Mouse (Mus musculus): Measurements from ENCODE around the gene Zfhx3. TPM values are rescaled to one million over a fixed set of nuclear protein-coding genes. Genes with fewer than 3 reads are reported as not detected.

The Zfhx3 gene
- polyA plus RNA-seq, 1 experiment from 2014 or later = 1.2 TPM

- no peak for ATAC-seq (ENCODE audit: low read depth)
Observed at GRCm38 (mm10) chr8:108309525-108310246, 367.2 kb downstream of the Zfhx3 start.

DNA sequence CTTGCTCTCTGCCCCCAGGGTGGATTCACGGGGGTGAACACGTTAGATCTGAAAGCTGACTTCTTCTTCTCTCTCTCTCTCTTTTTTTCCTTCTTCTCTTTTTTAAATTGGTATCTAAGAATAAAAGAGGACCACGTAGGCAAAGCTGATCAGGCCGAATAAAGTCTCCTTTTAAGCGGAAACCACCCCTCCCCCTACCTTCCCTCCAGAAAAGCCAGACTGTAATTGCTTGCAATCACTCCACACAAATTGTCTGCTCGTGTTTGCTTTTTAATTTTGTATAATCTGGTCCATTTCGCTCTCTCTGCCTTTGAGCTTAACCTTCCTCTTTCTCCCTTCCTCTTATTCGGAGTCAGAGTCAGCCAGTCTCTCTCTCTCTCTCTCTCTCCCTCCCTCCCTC, 372.6 kb downstream of the Zfhx3 start:
- H3K9me3 ChIP-seq (replicated peaks; ENCODE audit: control insufficient read depth, low read length) = no peaks in the 10 kb centered on the region
- H3K27ac ChIP-seq (ENCODE audit: low read length) = no peak overlapping the region
- no peak for ATAC-seq (ENCODE audit: low read depth)
- H3K9ac ChIP-seq (ENCODE audit: low read depth, low read length) = no peak overlapping the region
- no peak overlapping the region for H3K4me3 ChIP-seq (ENCODE audit: low read depth, low read length)
- no peaks in the 10 kb centered on the region for H3K36me3 ChIP-seq (ENCODE audit: control insufficient read depth, insufficient read depth)
- WGBS (ENCODE audit: insufficient replicate concordance) = 31% methylated on average over 8 of the region's 8 CpGs
- H3K4me2 ChIP-seq (ENCODE audit: low read depth, low read length) = no peak overlapping the region
- no peaks in the 10 kb centered on the region for H3K27me3 ChIP-seq (ENCODE audit: control insufficient read depth, insufficient read depth, low read depth, low read length)
- H3K4me1 ChIP-seq (ENCODE audit: control insufficient read depth, low read depth, low read length) = no peaks in the 10 kb centered on the region

More at GRCm38 (mm10) chr8:108309525-108310246, 367.2 kb downstream of the Zfhx3 start:
- 67% methylated on average over 14 of the region's 14 CpGs for WGBS (ENCODE audit: insufficient replicate concordance)
- Histone ChIP-seq H3K4me1 (ENCODE audit: control insufficient read depth, low read depth, low read length) (no peaks in the 10 kb centered on the region), H3K4me2 (ENCODE audit: low read depth, low read length) (no peak overlapping the region), H3K27ac (ENCODE audit: low read length) (no peak overlapping the region), H3K27me3 (ENCODE audit: control insufficient read depth, insufficient read depth, low read depth, low read length) (no peaks in the 10 kb centered on the region), H3K4me3 (ENCODE audit: low read depth, low read length) (no peak overlapping the region), H3K9me3 (replicated peaks; ENCODE audit: control insufficient read depth, low read length) (no peaks in the 10 kb centered on the region), H3K36me3 (ENCODE audit: control insufficient read depth, insufficient read depth) (no peaks in the 10 kb centered on the region), H3K9ac (ENCODE audit: low read depth, low read length) (no peak overlapping the region)

DNA sequence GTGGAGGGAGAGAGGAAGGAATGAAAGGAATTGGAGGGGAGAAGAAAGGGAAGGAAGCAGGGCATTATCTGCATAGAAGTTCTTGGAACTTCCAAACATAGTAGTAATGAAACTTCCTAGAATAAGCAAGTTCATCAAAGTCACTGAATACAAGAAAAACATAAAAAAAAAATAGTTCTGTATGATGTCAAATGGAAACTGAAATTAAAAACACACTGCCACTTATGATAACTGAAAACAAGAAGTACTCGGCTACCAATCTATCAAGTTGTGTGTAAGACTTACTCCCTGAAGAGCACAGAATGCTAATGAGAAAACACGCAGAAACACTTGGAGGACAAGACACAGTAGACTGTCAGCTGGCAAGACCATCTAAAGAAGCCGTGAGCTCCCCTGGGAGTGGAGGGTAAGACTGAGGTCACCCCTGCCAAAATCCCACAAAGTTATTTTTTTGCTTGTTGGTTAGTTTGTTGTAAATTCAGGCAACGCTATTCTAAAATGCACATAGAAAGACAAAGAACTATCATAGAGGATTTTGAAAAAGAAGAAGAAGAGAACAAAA, 375.2 kb downstream of the Zfhx3 start:
- Histone ChIP-seq H3K4me3 (ENCODE audit: low read depth, low read length) (no peak overlapping the region), H3K9me3 (replicated peaks; ENCODE audit: control insufficient read depth, low read length) (no peaks in the 10 kb centered on the region), H3K4me2 (ENCODE audit: low read depth, low read length) (no peak overlapping the region), H3K27ac (ENCODE audit: low read length) (no peak overlapping the region), H3K27me3 (ENCODE audit: control insufficient read depth, insufficient read depth, low read depth, low read length) (no peaks in the 10 kb centered on the region), H3K4me1 (ENCODE audit: control insufficient read depth, low read depth, low read length) (no peaks in the 10 kb centered on the region), H3K36me3 (ENCODE audit: control insufficient read depth, insufficient read depth) (no peaks in the 10 kb centered on the region), H3K9ac (ENCODE audit: low read depth, low read length) (no peak overlapping the region)
- WGBS (ENCODE audit: insufficient replicate concordance) = 60% methylated on average over 4 of the region's 4 CpGs
- no peak for ATAC-seq (ENCODE audit: low read depth)

DNA sequence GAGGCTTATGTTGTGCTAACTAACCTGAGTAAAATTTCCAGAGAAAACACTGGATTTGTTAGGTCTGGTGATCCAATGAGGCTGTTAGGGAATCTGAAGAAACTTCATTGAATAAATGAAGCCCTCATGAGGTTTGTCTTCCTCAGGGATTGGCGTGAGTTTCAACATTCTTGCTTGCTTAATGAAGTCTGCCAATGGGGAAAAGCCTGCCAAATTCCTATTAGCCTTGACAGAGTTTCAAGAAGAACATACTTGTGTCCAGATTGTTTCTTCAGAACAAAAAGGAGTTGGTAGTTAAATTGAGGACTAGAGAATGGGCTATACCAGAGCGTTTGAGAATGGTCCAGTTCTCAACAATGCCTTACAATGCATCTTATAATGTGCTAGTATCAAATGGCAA, 385.3 kb downstream of the Zfhx3 start:
- no peaks in the 10 kb centered on the region for H3K9me3 ChIP-seq (replicated peaks; ENCODE audit: control insufficient read depth, low read length)
- H3K27me3 ChIP-seq (ENCODE audit: control insufficient read depth, insufficient read depth, low read depth, low read length) = no peaks in the 10 kb centered on the region
- no peak overlapping the region for H3K9ac ChIP-seq (ENCODE audit: low read depth, low read length)
- ATAC-seq (ENCODE audit: low read depth) = no peak
- H3K36me3 ChIP-seq (ENCODE audit: control insufficient read depth, insufficient read depth) = no peaks in the 10 kb centered on the region
- H3K4me3 ChIP-seq (ENCODE audit: low read depth, low read length) = no peak overlapping the region
- H3K27ac ChIP-seq (ENCODE audit: low read length) = no peak overlapping the region
- H3K4me1 ChIP-seq (ENCODE audit: control insufficient read depth, low read depth, low read length) = no peaks in the 10 kb centered on the region
- H3K4me2 ChIP-seq (ENCODE audit: low read depth, low read length) = no peak overlapping the region
- WGBS (ENCODE audit: insufficient replicate concordance) = 50% methylated on average over 2 of the region's 2 CpGs

GRCm38 (mm10) chr8:108348352-108348751, 405.9 kb downstream of the Zfhx3 start:
- Histone ChIP-seq H3K27ac (ENCODE audit: low read length) (no peak overlapping the region), H3K9ac (ENCODE audit: low read depth, low read length) (no peak overlapping the region), H3K36me3 (ENCODE audit: control insufficient read depth, insufficient read depth) (no peaks in the 10 kb centered on the region), H3K27me3 (ENCODE audit: control insufficient read depth, insufficient read depth, low read depth, low read length) (no peaks in the 10 kb centered on the region), H3K4me3 (ENCODE audit: low read depth, low read length) (no peak overlapping the region), H3K4me2 (ENCODE audit: low read depth, low read length) (no peak overlapping the region), H3K4me1 (ENCODE audit: control insufficient read depth, low read depth, low read length) (no peaks in the 10 kb centered on the region), H3K9me3 (replicated peaks; ENCODE audit: control insufficient read depth, low read length) (no peaks in the 10 kb centered on the region)
- 73% methylated on average over 14 of the region's 14 CpGs for WGBS (ENCODE audit: insufficient replicate concordance)
- no peak for ATAC-seq (ENCODE audit: low read depth)

DNA sequence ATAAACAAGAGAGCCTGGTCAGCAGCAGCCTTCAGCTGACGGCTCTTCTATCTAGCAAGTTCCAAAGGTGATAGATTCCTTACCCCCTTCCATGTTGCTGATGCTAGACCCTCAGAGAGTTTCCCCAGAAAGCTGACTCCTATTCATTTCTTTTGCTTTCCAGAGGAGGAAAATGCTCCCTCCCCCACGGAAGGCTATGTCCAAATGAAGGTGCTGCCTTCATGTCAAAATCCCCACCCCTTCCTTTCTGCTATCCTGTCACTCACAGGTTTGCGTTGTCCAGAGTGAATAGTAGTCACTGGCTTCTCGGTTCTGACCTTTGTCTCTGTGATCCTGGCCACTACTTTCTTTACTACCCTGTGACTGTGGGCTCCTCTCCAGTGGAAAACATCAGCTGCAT, 406.3 kb downstream of the Zfhx3 start:
- H3K27me3 ChIP-seq (ENCODE audit: control insufficient read depth, insufficient read depth, low read depth, low read length) = no peaks in the 10 kb centered on the region
- WGBS (ENCODE audit: insufficient replicate concordance) = 33% methylated on average over 4 of the region's 4 CpGs
- no peak for ATAC-seq (ENCODE audit: low read depth)
- H3K27ac ChIP-seq (ENCODE audit: low read length) = no peak overlapping the region
- H3K9ac ChIP-seq (ENCODE audit: low read depth, low read length) = no peak overlapping the region
- H3K4me1 ChIP-seq (ENCODE audit: control insufficient read depth, low read depth, low read length) = no peaks in the 10 kb centered on the region
- H3K36me3 ChIP-seq (ENCODE audit: control insufficient read depth, insufficient read depth) = no peaks in the 10 kb centered on the region
- no peak overlapping the region for H3K4me3 ChIP-seq (ENCODE audit: low read depth, low read length)
- H3K4me2 ChIP-seq (ENCODE audit: low read depth, low read length) = no peak overlapping the region
- no peaks in the 10 kb centered on the region for H3K9me3 ChIP-seq (replicated peaks; ENCODE audit: control insufficient read depth, low read length)

DNA sequence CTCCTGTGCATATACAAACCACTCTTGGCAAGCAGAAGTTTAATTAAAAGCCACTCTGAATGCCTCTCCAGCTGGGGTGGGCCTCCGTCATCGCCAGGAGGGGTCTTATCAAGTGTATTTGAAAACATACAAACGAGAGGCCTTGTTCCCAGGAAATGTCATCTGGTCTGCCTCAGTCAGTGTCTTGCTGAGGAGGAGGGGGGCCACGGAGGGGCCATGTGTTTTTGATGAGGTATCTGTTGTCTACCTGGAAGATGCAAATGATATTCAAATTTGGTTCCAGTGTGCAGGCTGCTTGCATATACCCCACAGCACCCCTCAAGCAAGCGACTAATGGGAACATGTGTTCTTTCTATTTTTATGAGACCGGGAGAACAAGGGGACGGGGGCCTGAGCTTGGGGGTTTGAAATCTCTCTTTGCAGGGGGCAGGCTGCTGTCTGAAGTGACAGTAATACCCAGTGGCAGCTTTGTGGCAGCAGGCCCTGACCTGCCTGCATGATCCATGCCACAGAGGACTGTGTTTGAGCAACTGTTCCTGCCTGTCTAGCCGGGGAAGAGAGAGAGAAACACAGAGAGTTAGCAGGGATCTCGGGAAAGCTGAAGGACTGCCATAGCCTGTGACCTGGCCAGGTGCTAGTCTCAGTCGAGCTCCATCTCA, 412.8 kb downstream of the Zfhx3 start:
- no peak overlapping the region for H3K4me3 ChIP-seq (ENCODE audit: low read depth, low read length)
- H3K4me1 ChIP-seq (ENCODE audit: control insufficient read depth, low read depth, low read length) = no peaks in the 10 kb centered on the region
- WGBS (ENCODE audit: insufficient replicate concordance) = 41% methylated on average over 10 of the region's 10 CpGs
- ATAC-seq (ENCODE audit: low read depth) = no peak
- H3K27ac ChIP-seq (ENCODE audit: low read length) = no peak overlapping the region
- no peaks in the 10 kb centered on the region for H3K9me3 ChIP-seq (replicated peaks; ENCODE audit: control insufficient read depth, low read length)
- H3K9ac ChIP-seq (ENCODE audit: low read depth, low read length) = no peak overlapping the region
- no peak overlapping the region for H3K4me2 ChIP-seq (ENCODE audit: low read depth, low read length)
- no peaks in the 10 kb centered on the region for H3K27me3 ChIP-seq (ENCODE audit: control insufficient read depth, insufficient read depth, low read depth, low read length)
- no peaks in the 10 kb centered on the region for H3K36me3 ChIP-seq (ENCODE audit: control insufficient read depth, insufficient read depth)

DNA sequence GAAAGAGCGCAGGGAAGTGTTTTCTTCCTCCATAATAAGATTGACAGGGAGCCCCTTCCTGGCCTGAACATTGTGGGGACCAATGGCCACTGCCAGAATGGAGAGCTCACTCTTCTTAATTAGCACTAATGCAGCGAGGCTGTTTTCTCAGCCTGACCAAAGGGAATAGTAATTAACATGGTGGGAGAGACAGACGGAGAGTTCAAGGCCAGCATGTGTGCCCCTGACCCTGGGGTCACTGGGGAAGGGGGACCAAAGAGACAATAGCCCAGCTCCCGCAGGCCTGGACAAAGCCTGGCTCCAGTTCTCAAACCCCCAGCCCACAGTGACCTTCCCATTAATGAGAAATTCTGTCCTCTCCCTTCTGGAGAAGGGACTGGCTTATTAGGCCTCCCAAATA, 419.0 kb downstream of the Zfhx3 start:
- no peak overlapping the region for H3K9ac ChIP-seq (ENCODE audit: low read depth, low read length)
- H3K36me3 ChIP-seq (ENCODE audit: control insufficient read depth, insufficient read depth) = no peaks in the 10 kb centered on the region
- H3K4me2 ChIP-seq (ENCODE audit: low read depth, low read length) = no peak overlapping the region
- no peaks in the 10 kb centered on the region for H3K9me3 ChIP-seq (replicated peaks; ENCODE audit: control insufficient read depth, low read length)
- WGBS (ENCODE audit: insufficient replicate concordance) = 58% methylated on average over 4 of the region's 4 CpGs
- ATAC-seq (ENCODE audit: low read depth) = no peak
- no peak overlapping the region for H3K27ac ChIP-seq (ENCODE audit: low read length)
- no peaks in the 10 kb centered on the region for H3K27me3 ChIP-seq (ENCODE audit: control insufficient read depth, insufficient read depth, low read depth, low read length)
- no peaks in the 10 kb centered on the region for H3K4me1 ChIP-seq (ENCODE audit: control insufficient read depth, low read depth, low read length)
- no peak overlapping the region for H3K4me3 ChIP-seq (ENCODE audit: low read depth, low read length)

GRCm38 (mm10) chr8:108362421-108362820, 420.0 kb downstream of the Zfhx3 start:
- Histone ChIP-seq H3K36me3 (ENCODE audit: control insufficient read depth, insufficient read depth) (no peaks in the 10 kb centered on the region), H3K4me3 (ENCODE audit: low read depth, low read length) (no peak overlapping the region), H3K9me3 (replicated peaks; ENCODE audit: control insufficient read depth, low read length) (no peaks in the 10 kb centered on the region), H3K27ac (ENCODE audit: low read length) (no peak overlapping the region), H3K27me3 (ENCODE audit: control insufficient read depth, insufficient read depth, low read depth, low read length) (no peaks in the 10 kb centered on the region), H3K4me1 (ENCODE audit: control insufficient read depth, low read depth, low read length) (no peaks in the 10 kb centered on the region), H3K4me2 (ENCODE audit: low read depth, low read length) (no peak overlapping the region), H3K9ac (ENCODE audit: low read depth, low read length) (no peak overlapping the region)
- no peak for ATAC-seq (ENCODE audit: low read depth)
- WGBS (ENCODE audit: insufficient replicate concordance) = 67% methylated on average over 9 of the region's 9 CpGs
